Comparison of ENCODE assay signal across 14 mouse cellular contexts in genomic region chr7:144411967-144412906, GRCm38 (mm10). TPM values are rescaled to one million over a fixed set of nuclear protein-coding genes. Genes with fewer than 3 reads are reported as not detected.
DNase-seq lines count a peak whose midpoint lies in the region; ATAC-seq and TF ChIP-seq lines count a peak whose summit lies in the region.
"Had no signal": no experiment of that assay in that cellular context is flagged by ENCODE, and none has a peak within 500 bp of the region (broad histone marks: within the 10 kb centered on the region; RNA-seq: fewer than 3 reads in every experiment).

No protein-coding gene starts in this region.

- peak overlapping the region; percentile 40; the same call in 1 of the 2 replicates for H3K27ac ChIP-seq in left cerebral cortex, adult 2 months
- H3K27ac ChIP-seq in hindbrain, embryonic 12.5 days: peak overlapping the region; percentile 73
- H3K27ac ChIP-seq in neural tube, embryonic 11.5 days (ENCODE audit: low read depth, low read length): no peak overlapping the region
- no peak overlapping the region for H3K27ac ChIP-seq in liver, embryonic 11.5 days (ENCODE audit: low read depth, low read length)
- H3K27ac ChIP-seq: heart, embryonic 13.5 days had no signal

- H3K9ac ChIP-seq in hindbrain, embryonic 12.5 days: no peak overlapping the region
- no peak overlapping the region for H3K9ac ChIP-seq in neural tube, embryonic 11.5 days (ENCODE audit: low read length)
- H3K9ac ChIP-seq in liver, embryonic 11.5 days (ENCODE audit: low read depth, low read length): no peak overlapping the region
- H3K9ac ChIP-seq: heart, embryonic 13.5 days had no signal

- no peaks in the 10 kb centered on the region for H3K9me3 ChIP-seq in hindbrain, embryonic 12.5 days (replicated peaks)
- no peaks in the 10 kb centered on the region for H3K9me3 ChIP-seq in neural tube, embryonic 11.5 days (ENCODE audit: control insufficient read depth, low read length)
- H3K9me3 ChIP-seq in liver, embryonic 11.5 days (ENCODE audit: control insufficient read depth, low read length): no peaks in the 10 kb centered on the region
- H3K9me3 ChIP-seq: heart, embryonic 13.5 days had no signal

- peaks cover 23% of the 10 kb centered on the region for H3K36me3 ChIP-seq in hindbrain, embryonic 12.5 days
- H3K36me3 ChIP-seq in neural tube, embryonic 11.5 days (ENCODE audit: control insufficient read depth, insufficient read depth, low read length): no peaks in the 10 kb centered on the region
- no peaks in the 10 kb centered on the region for H3K36me3 ChIP-seq in liver, embryonic 11.5 days (ENCODE audit: control insufficient read depth, insufficient read depth, low read length)
- H3K36me3 ChIP-seq: heart, embryonic 13.5 days had no signal

- peaks cover 31% of the 10 kb centered on the region for H3K4me1 ChIP-seq in hindbrain, embryonic 12.5 days
- H3K4me1 ChIP-seq in neural tube, embryonic 11.5 days (ENCODE audit: control insufficient read depth, insufficient read depth, low read length): 0 out of 2 replicates have a peak, but pooled peaks cover 3% of the 10 kb centered on the region
- no peaks in the 10 kb centered on the region for H3K4me1 ChIP-seq in liver, embryonic 11.5 days (replicated peaks; ENCODE audit: control insufficient read depth, insufficient read depth, low read length)

- no peak for TF ChIP-seq POLR2A in brain, embryonic 14.5 days (IDR thresholded peaks at IDR 0.05; ENCODE audit: borderline replicate concordance, extremely low read depth, insufficient read depth, insufficient read length, poor library complexity, severe bottlenecking)

- H3K4me3 ChIP-seq in left cerebral cortex, adult 2 months: no peak overlapping the region
- H3K4me3 ChIP-seq in hindbrain, embryonic 12.5 days: no peak overlapping the region
- H3K4me3 ChIP-seq in neural tube, embryonic 11.5 days (ENCODE audit: low read depth, low read length): no peak overlapping the region
- no peak overlapping the region for H3K4me3 ChIP-seq in liver, embryonic 11.5 days (ENCODE audit: low read depth, low read length)
- H3K4me3 ChIP-seq: heart, embryonic 13.5 days had no signal

- WGBS in hindbrain, embryonic 12.5 days: 45% methylated on average over 22 of the region's 22 CpGs
- 59% methylated on average over 22 of the region's 22 CpGs for WGBS in neural tube, embryonic 11.5 days
- WGBS in liver, embryonic 11.5 days: 71% methylated on average over 22 of the region's 22 CpGs

- no peak overlapping the region for H3K4me2 ChIP-seq in hindbrain, embryonic 12.5 days (replicated peaks)
- H3K4me2 ChIP-seq in neural tube, embryonic 11.5 days (ENCODE audit: low read depth): no peak overlapping the region
- no peak overlapping the region for H3K4me2 ChIP-seq in liver, embryonic 11.5 days
- H3K4me2 ChIP-seq: heart, embryonic 13.5 days had no signal

- no peaks in the 10 kb centered on the region for H3K27me3 ChIP-seq in hindbrain, embryonic 12.5 days
- H3K27me3 ChIP-seq in neural tube, embryonic 11.5 days (ENCODE audit: control insufficient read depth, insufficient read depth, low read length): no peaks in the 10 kb centered on the region
- peaks cover 7% of the 10 kb centered on the region; the same call in 1 of the 2 replicates for H3K27me3 ChIP-seq in liver, embryonic 11.5 days (replicated peaks; ENCODE audit: control insufficient read depth, insufficient read depth, low read length)

- peak; percentile 30; the same call in 1 of the 2 replicates for ATAC-seq in hindbrain, embryonic 12.5 days (ENCODE audit: low FRiP score)
- no peak for ATAC-seq in neural tube, embryonic 11.5 days (ENCODE audit: insufficient read depth, low FRiP score, low TSS enrichment)
- ATAC-seq in liver, embryonic 11.5 days (replicated peaks; ENCODE audit: low FRiP score): no peak
- ATAC-seq: intestine, postnatal 0 days had no signal

- no peak for DNase-seq in left cerebral cortex, adult 2 months (ENCODE audit: extremely low spot score in 1 of 2, low spot score in 2 of 2)
- DNase-seq in left cerebral cortex, adult 9 months (ENCODE audit: low spot score in 2 of 2): no peak
- DNase-seq in brain, embryonic 14.5 days (ENCODE audit: low read depth): peak; percentile 81
- peak; percentile 23 for DNase-seq in neural tube, embryonic 11.5 days (ENCODE audit: low spot score)
- DNase-seq in thymus, postnatal 25 days: no peak
- DNase-seq in liver, embryonic 11.5 days (ENCODE audit: low spot score): no peak
- no peak for DNase-seq in cerebellum, adult 8-10 months
- DNase-seq: adrenal gland, postnatal 14 days; cerebellum, adult 18-20 months; spleen, adult 18-20 months; thymus, postnatal 14 days had no signal

- intact Hi-C loops in left cerebral cortex, adult 2 months (cut with DNase I): no loop called here

- TF ChIP-seq CTCF in left cerebral cortex, adult 2 months (IDR thresholded peaks at IDR 0.05): no peak
- no peak for TF ChIP-seq CTCF in brain, embryonic 14.5 days (IDR thresholded peaks at IDR 0.05; ENCODE audit: borderline replicate concordance, extremely low read depth, insufficient read depth, insufficient read length)

RNA-seq across cellular contexts. Expression of gene Cttn, which starts 58.6 kb away (rescaled TPM):
- 100 to 1,000 TPM; 103 to 107 TPM for total RNA-seq in left cerebral cortex, adult 2 months (2021)
- 171 and 175 TPM in 2 replicates for polyA plus RNA-seq in brain, embryonic 14.5 days (2012; rRNA removed)
- polyA plus RNA-seq in hindbrain, embryonic 12.5 days (2016; fragmentation: Nextera tagmentation; extraction: Ambion mirVana): 198 and 213 TPM in 2 replicates
- polyA plus RNA-seq in neural tube, embryonic 11.5 days (2014; fragmentation: Nextera tagmentation; extraction: Ambion mirVana): 186 and 202 TPM in 2 replicates
- polyA plus RNA-seq in liver, embryonic 11.5 days (2014; fragmentation: Nextera tagmentation; extraction: Ambion mirVana): 101 and 106 TPM in 2 replicates

Comparison
In these comparisons a context has a peak if more than half of its experiments do, and no peak if none do; other contexts are left out.
1. DNase-seq: peak in brain, embryonic 14.5 days (single experiment) and neural tube, embryonic 11.5 days (single experiment); none in left cerebral cortex, adult 2 months (0 of 2), left cerebral cortex, adult 9 months (0 of 2), thymus, postnatal 25 days (single experiment), liver, embryonic 11.5 days (single experiment) and cerebellum, adult 8-10 months (single experiment).
2. H3K27ac ChIP-seq: peak in left cerebral cortex, adult 2 months (single experiment) and hindbrain, embryonic 12.5 days (single experiment); none in neural tube, embryonic 11.5 days (single experiment) and liver, embryonic 11.5 days (single experiment).